Mouse (Mus musculus) Muller cell, postnatal 12 days (primary cell): Measurements from ENCODE around the gene Alg9.

Experiments
- DNase-seq: peaks from one replicate; pipeline ENCODE4 v3.0.0-alpha.2; 2015; ENCODE audit errors: inconsistent ontology term

The Alg9 gene

GRCm38 (mm10) chr9:50852634-50853349, 78.0 kb downstream of the Alg9 start:
- DNase-seq = no peak

- no peak for DNase-seq
Observed at GRCm38 (mm10) chr9:50854376-50854775, 79.6 kb downstream of the Alg9 start.

- no peak for DNase-seq
Observed at GRCm38 (mm10) chr9:50855133-50855766, 80.4 kb downstream of the Alg9 start.

- no peak for DNase-seq
Observed at GRCm38 (mm10) chr9:50855780-50856179, 81.0 kb downstream of the Alg9 start.

GRCm38 (mm10) chr9:50856341-50857081, 81.7 kb downstream of the Alg9 start:
- DNase-seq = peak; percentile 95

- DNase-seq = peak; percentile 68
Observed at GRCm38 (mm10) chr9:50857082-50857641, 82.3 kb downstream of the Alg9 start.

GRCm38 (mm10) chr9:50858681-50859080, 83.9 kb downstream of the Alg9 start:
- no peak for DNase-seq

- DNase-seq = no peak
Observed at GRCm38 (mm10) chr9:50861119-50861839, 86.5 kb downstream of the Alg9 start.

- DNase-seq = no peak
Observed at GRCm38 (mm10) chr9:50863824-50864223, 89.0 kb downstream of the Alg9 start.

GRCm38 (mm10) chr9:50864877-50865276, 90.1 kb downstream of the Alg9 start:
- DNase-seq = no peak

- DNase-seq = no peak
Observed at GRCm38 (mm10) chr9:50865803-50866202, 91.0 kb downstream of the Alg9 start.

GRCm38 (mm10) chr9:50867015-50867414, 92.2 kb downstream of the Alg9 start:
- no peak for DNase-seq

GRCm38 (mm10) chr9:50868182-50868581, 93.4 kb downstream of the Alg9 start:
- no peak for DNase-seq

- DNase-seq = no peak
Observed at GRCm38 (mm10) chr9:50873210-50873609, 98.4 kb downstream of the Alg9 start.

- DNase-seq = no peak
Observed at GRCm38 (mm10) chr9:50874031-50874430, 99.2 kb downstream of the Alg9 start.

GRCm38 (mm10) chr9:50875470-50875869, 100.7 kb downstream of the Alg9 start:
- no peak for DNase-seq

- no peak for DNase-seq
Observed at GRCm38 (mm10) chr9:50876287-50876686, 101.5 kb downstream of the Alg9 start.

GRCm38 (mm10) chr9:50877431-50877830, 102.6 kb downstream of the Alg9 start:
- DNase-seq = no peak

GRCm38 (mm10) chr9:50882183-50882582, 107.4 kb downstream of the Alg9 start:
- DNase-seq = no peak

GRCm38 (mm10) chr9:50884093-50884492, 109.3 kb downstream of the Alg9 start:
- no peak for DNase-seq

GRCm38 (mm10) chr9:50884741-50885599, 110.2 kb downstream of the Alg9 start:
- peak; percentile 37 for DNase-seq
